Mouse (Mus musculus): ENCODE results near the gene Hax1.

Hax1 gene

DNA sequence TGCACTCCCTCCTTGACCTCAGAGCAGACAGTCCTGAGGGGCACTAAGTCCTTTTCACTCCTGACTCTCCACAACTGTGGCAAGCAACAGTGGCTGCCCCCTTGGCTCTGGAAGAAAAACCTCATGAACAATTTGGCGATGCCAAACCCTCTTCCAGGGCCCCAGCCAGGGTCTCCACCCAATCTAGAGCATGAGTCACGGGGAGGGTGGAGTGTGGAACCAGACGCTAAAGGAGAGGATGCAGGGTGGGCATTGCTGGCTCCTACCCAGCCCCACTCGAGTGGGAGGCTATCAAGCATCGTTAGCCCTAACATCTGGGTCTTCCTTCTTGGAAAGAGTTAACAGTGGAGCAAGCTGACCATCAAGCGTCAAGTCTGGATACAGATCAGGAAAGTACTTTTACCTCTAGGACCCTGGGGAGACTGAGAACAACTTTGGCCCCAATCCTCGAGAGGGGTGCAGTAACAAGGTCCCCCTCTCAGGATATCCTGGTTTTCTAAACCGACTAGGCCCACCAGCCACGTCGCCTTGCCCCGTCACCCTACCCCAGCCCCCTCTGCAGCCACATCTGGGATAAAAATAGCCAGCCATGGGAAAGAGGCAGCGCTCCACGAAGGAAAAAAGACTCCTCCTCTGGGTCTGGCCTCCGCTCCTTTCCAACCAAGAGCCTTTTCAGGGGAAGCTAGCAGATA lies 36.4 kb downstream of the Hax1 start:
- in situ Hi-C loops (cut with MboI; ENCODE audit: low sequenced_read_pairs), result no loop called here

DNA sequence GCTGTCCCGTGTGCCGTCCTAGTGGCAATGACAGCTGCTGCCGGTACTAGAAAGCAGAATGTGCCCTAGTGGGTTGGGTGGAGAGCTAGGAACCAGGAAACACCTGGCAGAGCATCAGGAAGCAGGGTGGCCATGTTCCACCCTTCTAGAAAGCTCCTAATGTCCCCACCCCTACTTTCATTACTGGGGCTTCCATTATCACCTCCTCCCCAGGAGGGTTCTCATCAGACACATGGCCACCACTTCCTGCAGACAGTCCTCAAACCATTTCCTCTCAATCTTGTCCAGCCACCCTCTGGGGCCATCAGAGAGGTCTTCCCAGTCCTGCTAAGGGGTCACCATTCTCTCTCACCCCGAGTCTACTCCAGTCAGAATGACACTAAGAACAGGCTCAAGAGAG lies 37.1 kb downstream of the Hax1 start:
- in situ Hi-C loops (cut with MboI; ENCODE audit: low sequenced_read_pairs), result no loop called here

DNA sequence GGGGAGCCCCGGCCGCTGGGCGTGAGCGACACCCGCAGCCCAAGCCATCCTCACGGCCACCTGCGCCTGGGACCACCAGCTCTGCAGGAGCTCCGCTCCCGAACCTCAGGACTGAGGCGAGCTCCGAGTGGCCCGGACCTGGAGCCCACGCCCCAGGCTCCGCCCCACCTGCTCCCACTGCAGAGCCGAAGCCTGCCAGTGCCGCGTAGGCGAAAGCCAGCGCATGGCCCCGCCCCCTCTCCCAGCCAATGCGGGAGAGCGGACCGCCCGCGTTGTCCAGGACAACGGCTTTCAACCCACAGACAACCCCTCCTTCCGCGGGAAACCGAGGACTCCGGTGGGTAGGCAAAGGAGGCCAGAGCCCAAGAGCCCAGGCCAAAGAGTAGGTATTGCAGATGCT lies 38.1 kb downstream of the Hax1 start:
- in situ Hi-C loops (cut with MboI; ENCODE audit: low sequenced_read_pairs), result no loop called here

DNA sequence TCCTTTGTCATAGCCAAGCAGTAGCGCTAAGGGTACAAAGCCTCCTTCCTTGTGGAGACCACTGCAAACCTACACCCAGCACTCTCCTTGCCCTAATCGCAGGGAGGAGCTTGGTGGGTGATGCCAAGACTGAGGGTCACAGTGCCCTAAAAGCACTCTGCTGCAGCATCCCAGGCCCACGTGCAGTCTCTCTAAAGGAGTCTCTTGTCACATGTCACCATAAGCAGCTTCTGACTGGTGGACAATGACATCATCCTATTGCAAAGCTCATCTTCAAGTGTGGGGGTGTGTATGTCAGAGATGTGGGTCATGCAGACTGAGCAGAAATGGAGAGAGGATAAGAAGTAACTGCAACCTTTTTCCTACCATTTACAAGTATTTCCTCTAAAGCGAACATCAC lies 39.1 kb downstream of the Hax1 start:
- in situ Hi-C loops (cut with MboI; ENCODE audit: low sequenced_read_pairs), result no loop called here

DNA sequence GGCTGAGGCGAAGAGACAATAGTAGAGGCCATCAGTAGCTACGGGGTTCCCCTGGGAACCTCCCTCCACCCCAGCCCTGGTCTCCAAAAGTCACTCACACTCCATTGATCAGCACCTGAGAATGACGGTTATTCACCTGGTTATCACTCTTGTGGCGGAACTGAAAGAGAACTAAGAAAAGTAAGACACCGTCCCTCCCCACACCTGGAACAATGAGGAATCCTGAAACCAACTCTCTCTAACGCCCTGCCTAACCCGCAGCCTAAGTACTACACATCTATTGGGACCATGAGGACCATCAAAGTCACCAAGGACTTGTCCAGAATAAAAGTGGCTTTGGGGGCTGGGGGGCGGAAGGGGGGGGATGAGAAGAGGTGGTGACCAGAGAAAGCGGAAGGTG lies 40.7 kb downstream of the Hax1 start:
- in situ Hi-C loops (cut with MboI; ENCODE audit: low sequenced_read_pairs), result no loop called here

DNA sequence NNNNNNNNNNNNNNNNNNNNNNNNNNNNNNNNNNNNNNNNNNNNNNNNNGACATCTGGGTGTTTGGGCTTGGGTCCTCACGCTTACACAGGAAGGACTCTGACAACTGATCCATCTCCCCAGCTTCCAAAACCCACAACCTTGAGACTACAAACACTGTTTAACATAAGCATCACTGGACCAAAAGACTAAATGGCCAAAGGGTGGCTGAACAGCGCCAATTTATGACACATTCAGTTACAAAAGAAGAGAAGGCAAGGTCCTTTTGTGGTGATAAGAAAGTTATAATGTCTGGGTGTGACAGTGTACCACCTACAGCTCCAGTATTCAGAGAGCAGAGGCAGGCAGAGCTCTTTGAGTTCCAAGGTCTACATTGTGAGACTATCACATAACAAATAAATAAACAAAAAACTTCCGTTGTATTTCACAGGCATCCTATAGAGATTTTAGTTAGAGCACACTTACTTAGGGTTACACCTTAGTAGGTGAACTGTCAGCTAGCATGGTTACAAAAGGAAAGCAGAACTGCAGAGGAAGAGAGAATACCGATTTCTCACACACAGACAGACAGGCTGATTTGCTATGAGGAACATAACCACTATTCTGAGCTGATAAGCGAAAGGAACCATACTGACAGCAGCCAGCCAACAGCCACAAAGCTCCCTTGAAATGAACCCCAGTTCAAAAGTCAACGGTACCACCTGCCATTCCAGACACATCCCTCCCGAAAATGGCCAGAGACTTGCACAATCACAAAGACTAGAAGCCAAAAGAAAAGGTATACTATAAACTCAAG lies 42.2 kb downstream of the Hax1 start:
- in situ Hi-C loops (cut with MboI; ENCODE audit: low sequenced_read_pairs), result no loop called here

DNA sequence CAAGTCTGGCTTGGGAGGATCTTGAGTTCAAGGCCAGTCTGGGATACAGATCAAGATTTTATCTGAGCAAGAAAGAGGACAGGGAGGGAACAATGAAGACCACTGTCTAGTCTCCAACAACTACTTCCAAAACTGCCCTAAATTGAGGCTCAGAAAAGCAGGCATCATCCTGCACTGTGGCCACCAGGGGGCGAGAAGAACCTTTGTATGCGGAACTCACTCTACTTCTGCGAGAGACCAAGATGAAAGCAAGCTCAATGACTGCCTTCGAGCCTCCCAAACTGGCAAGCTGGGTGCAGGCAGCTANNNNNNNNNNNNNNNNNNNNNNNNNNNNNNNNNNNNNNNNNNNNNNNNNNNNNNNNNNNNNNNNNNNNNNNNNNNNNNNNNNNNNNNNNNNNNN lies 45.2 kb downstream of the Hax1 start:
- in situ Hi-C loops (cut with MboI; ENCODE audit: low sequenced_read_pairs), result no loop called here

DNA sequence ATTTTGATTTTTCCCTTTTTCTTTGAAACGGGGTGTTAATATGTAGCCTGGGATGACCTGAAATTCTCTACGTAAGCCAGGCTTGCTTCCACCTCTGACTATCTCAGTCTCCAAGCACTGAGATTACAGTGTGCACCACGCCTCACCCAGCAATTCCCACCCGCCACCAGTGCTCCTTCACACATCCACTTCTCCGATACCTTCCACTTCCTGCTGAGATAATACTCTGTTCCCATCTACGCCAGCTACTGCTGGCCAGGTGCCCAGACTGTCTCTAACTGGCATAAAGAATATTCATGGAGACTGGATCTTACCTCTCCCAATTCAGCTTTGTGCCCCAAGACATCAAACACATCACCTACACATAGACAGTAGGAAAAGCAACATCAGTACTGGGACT lies 49.9 kb downstream of the Hax1 start:
- in situ Hi-C loops (cut with MboI; ENCODE audit: low sequenced_read_pairs), result no loop called here

DNA sequence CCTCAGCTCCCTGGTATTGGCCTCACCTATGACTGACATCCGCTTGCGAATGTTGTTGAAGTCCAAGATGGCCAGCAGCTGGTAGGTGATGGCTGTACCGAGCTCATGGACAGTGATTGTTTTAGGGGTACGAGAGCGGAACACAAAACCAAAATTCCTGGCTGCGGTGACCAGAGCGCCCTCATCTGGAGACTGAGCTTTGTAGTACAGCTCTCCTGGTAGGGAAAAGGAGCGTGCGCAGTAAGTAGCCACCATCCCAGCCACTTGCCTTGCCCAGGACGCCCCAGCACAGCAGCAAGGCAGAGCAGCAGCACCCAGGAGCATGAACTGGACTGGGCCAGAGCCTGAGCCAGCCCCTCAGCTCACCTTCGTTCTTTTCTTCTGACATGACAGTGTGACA lies 50.6 kb downstream of the Hax1 start:
- in situ Hi-C loops (cut with MboI; ENCODE audit: low sequenced_read_pairs), result no loop called here
